Mouse (Mus musculus): ENCODE results near the gene Pole4. TPM values are rescaled to one million over a fixed set of nuclear protein-coding genes. Genes with fewer than 3 reads are reported as not detected.
A peak's percentile ranks its signal among the peaks of the same experiment; 100 is the strongest.
"Not testable (repeated sequence)": the region's sequence is repeated elsewhere in the genome, so short reads cannot be mapped to it uniquely, and the experiment has no call there.

Pole4 gene
- polyA plus RNA-seq, 1 experiment: 33.5 TPM

DNA sequence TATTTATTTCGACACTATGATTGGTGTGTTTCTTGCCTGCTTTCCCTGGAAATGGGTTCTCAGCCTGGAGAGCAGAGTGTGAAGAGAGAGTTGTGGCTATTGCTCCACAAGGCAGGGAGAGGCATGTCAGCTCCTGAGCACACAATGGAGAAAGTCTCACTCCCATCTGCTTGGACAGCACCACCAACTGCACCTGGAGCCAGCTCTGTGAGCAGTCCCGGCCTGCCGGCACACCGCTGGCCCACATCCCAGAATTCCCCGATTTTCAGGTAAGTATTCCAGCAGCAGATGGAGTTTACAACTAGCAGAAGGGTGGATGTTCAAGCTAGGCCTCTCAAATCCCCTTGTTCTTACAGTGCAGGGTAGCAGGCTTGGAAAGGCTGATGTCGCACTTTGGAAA is 10.1 kb upstream of the Pole4 start:
- no peak for DNase-seq (ENCODE audit: low spot score)

DNA sequence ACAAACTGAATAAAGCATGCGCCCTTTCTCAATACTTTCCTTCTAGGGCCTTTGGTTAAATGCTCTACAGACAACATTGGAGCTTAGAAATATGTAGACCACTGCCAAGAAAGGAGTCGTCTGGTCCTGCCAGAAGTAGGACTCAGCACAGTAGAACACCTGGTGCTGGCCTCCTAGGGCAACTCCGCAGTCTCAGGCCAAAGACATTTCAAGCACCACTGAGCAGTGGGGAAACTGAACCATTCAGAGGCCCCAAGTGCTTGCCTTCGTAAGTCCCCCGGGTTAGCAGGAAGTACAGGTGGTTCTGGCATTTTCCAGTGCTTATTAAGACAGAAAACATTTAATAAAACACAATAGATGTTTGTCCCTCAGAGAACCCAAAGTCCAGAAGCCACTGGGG is 9.7 kb upstream of the Pole4 start:
- DNase-seq (ENCODE audit: low spot score): no peak

DNA sequence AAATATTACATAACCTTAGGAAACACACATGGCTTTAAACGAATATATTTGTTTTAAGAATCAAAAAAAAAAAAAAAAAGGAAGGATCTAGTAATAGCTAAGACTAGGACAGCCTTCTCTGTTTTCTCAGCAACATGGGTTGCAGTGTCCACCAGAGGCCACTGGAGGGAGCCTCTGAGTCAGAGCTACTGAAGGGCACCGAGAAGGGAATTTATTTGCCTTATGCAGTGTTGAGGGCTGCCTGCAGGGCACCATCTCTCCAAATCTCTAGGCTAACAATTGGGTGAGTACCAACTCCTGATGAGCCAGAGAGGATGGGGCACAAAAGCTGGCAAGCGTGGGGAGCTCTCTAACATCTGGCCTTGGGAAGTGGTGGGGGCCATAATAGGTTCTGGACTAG is 9.1 kb upstream of the Pole4 start:
- DNase-seq (ENCODE audit: low spot score): peak; percentile 40

DNA sequence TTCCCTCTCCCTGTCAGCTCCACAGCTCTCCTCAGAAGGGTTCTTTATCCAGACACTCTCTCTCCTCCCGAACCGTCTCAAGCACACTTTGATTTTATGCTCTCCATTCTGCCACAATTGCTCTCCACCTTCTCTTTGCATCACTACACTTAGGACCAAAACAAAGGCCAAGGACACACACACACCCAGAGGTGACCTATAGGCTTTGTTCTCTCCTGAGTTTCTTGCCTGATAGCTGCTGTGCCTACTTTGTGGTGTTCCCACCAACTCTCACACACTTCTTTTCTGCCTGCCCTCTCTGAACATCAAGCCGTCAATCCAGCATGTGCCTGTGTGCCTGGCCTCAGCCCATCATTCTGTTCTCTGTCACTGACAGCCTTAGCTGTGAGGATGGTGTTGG is 2.6 kb upstream of the Pole4 start:
- DNase-seq (ENCODE audit: low spot score): no peak

DNA sequence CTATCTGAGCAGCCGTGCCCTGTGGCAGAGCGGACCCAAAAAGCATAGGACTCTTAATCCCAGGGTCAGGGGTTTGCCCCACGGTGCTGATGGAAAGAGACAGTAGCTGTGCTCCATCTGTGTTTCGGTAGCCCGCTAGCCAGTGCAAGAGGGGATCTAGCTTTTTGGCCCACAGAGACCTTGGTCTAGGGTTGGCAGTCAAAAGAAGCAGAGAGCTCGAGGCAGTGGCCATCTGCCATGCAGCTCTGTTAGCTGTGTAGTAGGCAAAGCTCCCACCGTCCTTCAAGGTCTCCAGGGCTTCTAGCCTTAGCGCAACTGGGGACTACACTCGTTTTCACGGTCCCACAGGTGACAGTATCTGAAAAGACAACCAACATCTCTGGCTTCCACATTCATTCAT is 2.1 kb upstream of the Pole4 start:
- no peak for DNase-seq (ENCODE audit: low spot score)

DNA sequence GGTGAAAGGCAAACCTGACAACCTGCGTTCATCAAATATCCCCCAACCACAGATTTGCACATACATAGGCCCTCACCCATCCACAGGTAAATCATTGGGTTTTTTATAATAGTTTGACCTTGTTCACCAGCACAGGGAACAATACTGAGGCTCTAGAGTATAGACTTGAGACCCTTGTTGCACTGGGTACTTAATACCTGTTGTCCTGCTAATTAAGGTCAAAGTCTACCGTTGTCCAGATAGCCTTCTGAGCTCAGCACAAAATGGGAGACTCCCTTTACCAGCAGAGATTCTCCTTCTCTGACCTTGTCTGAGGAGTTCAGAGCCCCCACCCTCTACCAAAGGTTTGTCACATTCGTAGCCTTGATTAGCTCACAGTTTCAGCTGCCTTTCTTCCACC is 1.5 kb downstream of the Pole4 start:
- DNase-seq (ENCODE audit: low spot score): no peak

DNA sequence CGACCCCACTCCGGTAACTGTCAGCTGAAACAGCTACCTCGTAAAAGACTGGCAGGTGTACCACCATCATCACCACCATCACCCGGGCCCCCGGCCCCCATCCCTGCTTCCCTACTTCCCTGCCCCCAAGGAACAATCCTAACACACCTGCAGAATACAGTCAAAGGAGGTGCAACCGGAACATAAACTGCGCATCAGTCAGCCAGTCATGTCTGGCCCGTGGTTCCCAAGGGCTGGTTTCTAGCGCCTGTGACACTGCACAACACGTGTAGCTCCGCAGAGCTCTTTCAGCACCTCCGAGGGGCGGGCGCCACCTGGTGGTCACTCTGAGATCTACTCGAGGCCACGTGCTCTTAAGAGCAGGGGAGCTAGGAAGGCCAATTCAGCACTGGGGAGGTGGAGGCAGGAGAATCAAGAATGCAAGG is 2.6 kb downstream of the Pole4 start:
- DNase-seq (ENCODE audit: low spot score): peak; percentile 78

DNA sequence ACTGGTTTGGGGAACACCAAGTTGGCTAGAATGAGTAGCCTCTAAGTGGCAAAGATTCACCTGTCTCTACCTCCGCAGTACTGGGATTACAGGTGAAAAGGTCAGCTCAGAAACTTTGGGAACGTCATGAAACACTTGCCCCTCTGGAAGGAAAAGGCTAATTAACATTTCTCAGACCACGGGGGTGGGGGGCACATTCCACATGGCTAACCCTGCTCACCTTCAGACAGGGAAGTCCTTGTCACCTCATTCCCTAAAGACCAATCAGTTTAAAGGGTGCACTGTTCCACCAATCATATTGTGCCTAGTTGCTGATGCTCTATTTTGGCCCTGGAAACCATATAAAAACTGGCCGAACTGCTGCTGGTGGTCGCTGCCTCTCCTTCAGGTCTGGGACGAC is 3.9 kb downstream of the Pole4 start:
- no peak for DNase-seq (ENCODE audit: low spot score)

DNA sequence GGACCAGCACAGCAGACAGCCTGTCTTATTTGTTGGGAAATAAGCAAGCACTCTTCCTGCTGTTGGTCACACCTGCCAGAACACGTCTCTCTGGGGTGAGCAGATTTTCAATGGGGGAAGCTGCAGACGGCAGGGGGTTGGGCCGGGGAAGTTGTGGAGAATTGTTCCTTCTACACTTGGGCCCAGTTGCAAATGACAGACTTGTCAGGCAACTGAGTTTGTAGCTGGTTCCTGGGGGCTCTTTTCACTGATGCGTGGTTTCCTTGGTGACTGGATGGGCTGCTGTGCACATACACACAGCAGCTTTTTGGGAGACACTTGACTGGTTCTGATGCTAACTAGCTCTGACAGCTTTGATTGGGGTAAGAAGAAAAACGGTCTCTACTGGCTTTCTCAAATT is 5.3 kb downstream of the Pole4 start:
- DNase-seq (ENCODE audit: low spot score): no peak

DNA sequence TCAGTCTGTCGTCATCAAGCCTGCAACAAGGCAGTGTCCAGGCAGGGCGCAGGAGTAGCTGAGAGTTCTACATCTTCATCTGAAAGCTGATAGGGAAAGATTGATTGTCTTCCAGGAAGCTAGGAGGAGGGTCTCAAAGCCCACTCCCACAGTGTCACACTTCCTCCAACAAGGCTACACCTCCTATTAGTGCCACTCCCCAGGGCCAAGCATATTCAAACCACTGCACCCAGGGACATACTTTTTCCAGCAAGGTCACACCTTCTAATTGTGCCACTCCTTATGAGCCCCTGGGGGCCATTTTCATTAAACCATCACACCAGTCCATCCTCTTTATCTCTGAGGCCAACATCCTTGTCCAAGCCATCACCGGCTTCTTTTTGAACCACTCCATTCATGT is 8.4 kb downstream of the Pole4 start:
- no peak for DNase-seq (ENCODE audit: low spot score)

DNA sequence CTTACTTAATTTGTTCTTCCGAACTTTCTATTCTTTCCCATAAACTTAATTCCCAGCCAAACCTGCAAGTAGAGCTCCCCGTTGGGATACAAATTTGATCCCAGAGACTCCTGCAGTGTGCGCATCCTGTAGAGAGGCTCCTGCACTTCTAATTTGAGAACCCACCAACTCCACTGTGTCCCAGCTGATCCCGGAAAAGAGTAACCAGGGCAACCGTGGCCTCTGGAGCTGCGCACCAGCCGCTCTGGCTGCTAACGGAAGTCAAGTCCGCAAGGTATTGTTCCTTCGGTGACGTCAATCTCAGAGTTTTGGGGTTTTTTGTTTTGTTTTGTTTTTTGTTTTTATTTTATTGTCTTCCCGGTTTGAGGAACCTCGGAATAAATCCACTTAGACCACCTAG is 10.5 kb downstream of the Pole4 start:
- DNase-seq (ENCODE audit: low spot score): no peak

DNA sequence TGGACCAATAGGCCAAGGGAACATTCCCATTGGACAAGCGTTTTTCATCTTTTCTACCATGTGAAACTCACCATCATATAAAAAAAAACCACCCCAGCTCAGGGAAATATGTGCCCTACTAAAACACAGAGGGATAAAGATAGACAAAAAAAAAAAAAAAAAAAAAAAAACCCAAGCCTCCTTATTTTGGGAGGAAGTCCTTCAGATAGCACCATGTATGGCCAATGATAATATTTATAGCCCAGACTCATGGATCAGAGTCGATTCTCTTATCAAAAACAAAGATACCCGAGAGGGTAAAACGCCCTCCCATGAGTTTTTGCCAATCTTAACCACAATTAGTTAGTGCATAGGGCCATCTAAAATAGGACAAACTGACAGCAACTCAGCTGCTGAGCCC is 15.7 kb downstream of the Pole4 start:
- no peak for DNase-seq (ENCODE audit: low spot score)

DNA sequence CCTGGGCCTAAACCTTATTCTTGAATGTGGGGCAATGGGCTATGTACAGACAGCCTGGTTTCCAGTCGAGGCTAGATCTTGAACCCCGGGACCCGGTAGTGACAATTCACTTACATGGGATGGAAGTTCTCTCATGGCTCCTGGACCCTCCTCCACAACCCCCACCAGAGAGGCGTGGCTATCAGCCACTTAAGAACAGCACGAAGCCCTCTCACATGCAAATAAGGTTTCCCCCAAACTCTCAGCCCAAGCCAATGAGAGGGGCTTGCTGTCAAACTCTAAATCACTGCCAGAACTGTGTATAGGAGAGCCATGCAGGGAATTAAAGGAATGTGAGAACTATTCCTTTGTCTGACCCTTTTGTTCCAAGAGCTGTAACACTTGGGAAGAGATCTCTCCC is 16.6 kb downstream of the Pole4 start:
- DNase-seq (ENCODE audit: low spot score): not testable (repeated sequence)

DNA sequence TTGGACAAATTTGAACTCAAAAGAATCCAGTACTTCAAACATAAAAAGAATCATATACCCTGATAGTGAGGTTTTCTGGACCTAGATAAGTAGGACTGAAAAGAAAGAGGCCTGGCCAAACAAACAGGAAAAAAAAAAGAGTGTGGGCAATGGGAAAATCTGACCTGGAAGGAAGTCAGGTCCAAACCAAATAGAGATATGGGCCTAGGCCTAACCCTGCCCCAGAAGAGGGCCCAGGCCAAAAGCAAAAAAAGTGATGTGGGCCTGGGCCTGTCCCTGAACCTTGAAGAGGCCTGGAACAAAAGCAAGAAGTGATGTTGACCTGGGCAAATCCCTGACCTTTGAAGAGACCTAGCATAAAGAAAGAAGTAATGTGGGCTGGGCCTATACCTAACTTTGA is 21.0 kb downstream of the Pole4 start:
- DNase-seq (ENCODE audit: low spot score): no peak

DNA sequence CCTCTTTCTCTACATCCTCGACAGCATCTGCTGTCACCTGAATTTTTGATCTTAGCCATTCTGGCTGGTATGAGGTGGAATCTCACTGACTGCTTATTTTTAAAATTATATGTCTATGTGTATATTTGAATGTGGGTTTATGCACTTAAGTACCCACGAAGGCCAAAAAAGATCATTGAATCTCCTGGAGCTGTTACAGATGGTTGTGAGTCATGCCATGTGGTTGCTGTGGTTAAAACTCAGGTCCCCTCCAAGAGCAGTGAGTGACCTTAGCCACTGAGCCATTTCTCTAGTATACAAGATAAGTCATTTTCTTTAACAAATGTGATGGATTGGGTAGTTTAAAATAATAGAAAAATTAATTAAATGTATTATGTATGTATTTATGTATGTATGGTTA is 25.9 kb downstream of the Pole4 start:
- DNase-seq (ENCODE audit: low spot score): not testable (repeated sequence)

DNA sequence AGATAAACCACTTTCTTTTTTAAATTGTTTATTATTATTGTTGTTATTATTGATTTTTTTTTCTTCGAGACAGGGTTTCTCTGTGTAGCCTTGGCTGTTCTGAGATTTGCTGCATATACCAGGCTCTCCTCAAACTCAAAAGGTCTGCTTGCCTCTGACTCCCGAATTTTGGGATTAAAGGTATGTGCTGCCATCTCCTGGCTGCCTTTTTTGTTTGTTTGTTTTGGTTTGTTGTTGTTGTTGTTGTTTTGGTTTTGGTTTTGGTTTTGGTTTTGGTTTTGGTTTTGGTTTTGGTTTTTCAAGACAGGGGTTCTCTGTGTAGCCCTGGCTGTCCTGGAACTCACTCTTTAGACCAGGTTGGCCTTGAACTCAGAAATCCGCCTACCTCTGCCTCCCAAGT is 27.5 kb downstream of the Pole4 start:
- DNase-seq (ENCODE audit: low spot score): not testable (repeated sequence)

DNA sequence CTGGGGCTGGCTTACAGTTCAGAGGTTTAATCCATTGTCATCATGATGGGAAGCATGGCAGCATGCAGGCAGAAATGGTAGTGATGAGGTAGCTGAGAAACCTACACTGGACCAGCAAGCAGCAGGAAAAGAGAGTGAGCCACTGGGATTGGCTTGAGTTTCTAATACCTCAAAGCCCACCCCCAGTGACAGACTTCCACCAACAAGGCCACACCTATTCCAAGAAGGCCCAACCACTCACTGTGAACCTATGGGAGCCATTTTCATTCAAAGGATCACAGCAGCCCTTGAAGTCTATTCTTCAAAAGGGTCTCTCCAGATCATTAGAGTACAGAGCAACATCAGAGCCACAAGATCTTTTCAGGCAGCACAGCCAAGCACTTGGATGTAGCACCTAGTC is 38.7 kb downstream of the Pole4 start:
- DNase-seq (ENCODE audit: low spot score): no peak

DNA sequence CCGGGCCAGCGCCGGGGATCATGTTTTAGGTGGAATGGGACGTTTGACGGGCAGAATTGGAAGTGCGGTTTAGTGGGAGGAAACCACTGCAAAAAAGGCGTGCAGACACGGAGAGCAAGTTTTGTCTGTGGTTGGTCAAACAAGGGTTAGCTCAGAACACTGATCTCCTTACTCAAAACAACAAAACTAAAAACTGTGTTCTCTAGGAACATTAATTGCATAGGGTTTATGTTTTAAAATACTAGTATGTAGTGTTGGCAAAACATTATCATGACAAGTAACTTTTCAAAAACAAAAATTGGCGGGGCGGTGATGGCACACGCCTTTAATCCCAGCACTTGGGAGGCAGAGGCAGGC is 52.0 kb downstream of the Pole4 start:
- DNase-seq (ENCODE audit: low spot score): no peak

DNA sequence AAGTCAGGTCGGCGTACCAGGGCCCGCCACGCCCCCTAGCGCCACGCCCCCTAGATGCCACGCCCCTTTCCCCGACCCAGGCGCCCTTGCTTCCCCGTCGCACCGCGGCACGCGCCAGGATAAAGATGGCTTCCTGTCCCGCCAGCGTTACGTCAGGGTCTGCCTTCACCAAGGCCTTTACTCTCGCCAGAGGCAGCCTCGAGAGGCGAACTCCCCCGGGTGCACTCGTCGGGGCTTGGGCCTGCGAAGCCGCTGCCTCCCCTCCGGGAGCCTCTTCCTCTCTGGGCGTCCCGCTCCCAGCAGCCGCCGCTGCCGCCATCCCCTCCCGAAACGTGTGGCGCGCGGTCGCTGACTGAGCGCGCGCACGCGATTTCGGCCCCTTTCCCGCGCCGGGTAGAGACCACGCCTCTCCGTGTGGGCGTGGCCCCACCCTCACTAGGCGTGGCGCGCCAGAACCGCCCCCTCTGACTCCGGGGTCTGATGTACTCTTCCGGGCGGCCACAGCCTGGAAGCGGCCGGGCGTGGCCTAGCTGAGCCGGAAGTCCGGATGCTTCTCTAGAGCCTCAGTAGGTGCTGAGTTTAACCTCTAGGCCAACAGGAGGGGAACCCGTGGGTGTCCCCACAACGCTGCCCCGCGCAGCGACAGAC is 52.5 kb downstream of the Pole4 start:
- peak; percentile 91 for DNase-seq (ENCODE audit: low spot score)

DNA sequence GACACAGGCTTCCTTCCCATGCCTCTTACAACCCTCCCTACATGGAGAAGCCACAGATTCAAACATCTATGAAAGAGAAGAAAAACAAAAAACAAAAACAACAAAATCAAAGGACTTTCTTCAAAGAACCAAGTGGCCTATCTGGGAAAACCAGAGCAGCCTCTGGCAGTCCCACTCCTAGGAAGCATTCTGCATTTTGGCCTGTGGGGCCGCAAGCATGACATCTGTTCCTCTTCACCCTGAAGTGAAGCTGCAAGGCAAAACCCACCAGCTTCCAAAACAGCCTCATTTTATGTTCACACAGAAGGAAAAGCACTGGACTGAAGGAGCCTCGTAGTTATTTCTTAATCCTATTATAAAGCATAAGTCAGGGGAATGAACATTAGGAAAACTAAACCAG is 56.1 kb downstream of the Pole4 start:
- no peak for DNase-seq (ENCODE audit: low spot score)

DNA sequence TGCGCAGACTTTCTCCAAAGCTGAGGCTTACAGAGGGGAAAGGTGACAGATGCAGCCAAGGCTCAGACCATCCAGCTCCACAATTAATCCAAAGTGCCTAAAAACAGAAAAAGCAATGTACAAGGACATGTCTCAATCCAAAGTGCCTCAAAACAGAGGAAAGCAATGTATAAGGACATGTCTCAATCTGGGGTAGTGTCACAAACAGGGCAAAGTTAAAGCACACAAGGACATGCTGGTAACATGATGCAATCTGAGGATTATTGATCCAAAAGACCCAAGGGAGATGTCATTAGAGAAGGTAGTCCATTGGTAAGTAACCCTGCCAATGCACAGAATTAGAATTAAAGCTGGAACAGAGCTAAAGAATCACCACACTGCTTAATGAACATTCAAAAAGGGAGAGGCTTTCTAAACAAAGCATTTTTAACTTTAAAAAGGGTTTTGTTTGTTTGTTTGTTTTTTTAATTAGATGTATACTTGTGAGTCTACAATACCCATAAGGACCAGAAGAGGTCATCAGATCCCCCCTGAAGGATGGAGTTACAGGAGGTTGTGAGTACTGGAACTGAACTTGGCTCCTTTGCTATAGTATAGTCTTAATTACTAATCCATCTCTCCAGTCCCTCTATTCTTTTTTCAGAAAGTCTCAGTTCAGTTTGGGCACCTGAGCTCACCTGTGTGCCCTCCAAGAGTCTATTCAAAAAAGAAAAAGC is 57.1 kb downstream of the Pole4 start:
- no peak for DNase-seq (ENCODE audit: low spot score)

DNA sequence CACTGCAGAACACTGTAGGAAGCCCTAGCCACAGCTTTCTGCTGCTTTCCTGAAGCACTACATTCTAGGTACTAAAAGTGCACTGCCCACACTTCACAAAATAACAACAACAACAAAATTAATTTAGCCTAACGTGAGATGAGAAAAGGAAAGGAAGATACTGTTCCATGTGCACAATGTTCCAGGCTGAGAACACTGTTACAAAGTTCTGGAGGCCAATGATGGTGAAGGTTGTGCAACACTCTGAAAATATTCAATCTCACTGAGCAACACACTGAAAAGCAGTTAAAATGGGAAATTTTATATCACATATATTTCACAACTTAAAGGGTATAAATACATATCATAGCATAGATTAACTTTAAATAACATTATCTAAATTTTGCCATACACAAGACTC is 58.2 kb downstream of the Pole4 start:
- DNase-seq (ENCODE audit: low spot score): no peak

DNA sequence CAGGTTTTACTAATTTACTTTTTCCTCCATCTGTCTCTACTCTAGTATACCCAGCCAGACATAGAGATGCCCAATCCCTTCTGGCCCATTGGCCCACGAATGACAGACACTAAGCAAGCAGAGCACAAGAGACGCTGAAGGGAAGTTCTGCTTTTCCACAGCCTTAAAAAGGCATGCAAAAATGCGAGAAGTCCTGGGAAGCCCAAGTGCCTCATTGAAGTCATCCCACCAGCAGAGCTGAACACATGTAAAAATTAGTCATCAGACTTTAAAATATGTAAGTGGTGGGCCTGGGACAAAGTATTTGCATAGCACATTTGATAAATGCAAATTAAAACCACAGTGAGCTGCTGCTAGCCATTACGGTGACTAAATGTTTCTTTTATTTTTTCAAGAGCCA is 65.1 kb downstream of the Pole4 start:
- no peak for DNase-seq (ENCODE audit: low spot score)

DNA sequence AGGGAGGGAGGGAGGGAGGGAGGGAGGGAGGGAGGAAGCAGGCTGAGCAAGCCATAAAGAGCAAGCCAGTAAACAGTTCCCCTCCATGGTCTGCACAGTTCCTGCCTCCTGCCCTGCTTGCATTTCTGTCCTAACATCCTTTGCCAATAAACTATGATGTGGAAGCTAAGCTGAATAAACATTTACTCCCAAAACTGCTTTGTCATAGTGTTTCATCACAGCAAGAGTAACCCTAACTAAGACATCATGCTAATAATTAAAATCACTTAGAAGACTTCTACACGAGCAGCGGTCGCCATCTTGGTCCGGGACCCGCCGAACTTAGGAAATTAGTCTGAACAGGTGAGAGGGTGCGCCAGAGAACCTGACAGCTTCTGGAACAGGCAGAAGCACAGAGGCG is 79.8 kb downstream of the Pole4 start:
- not testable (repeated sequence) for DNase-seq (ENCODE audit: low spot score)
